Mouse (Mus musculus): ENCODE measurements at regions not wholly inside any gene's neighbourhood (a gene's known extent, or its start where the extent isn't known, plus 50 kb on each side); places are given as distances from the start of the nearest gene placed in this dataset.

GRCm38 (mm10) chr9:46713415-46713814 is 285.1 kb upstream of the Gm4791 start:
- TF ChIP-seq CTCF (IDR thresholded peaks at IDR 0.05; ENCODE audit: low read depth) (no peak), EP300 (IDR thresholded peaks at IDR 0.05; ENCODE audit: low read depth) (no peak)

Data from liver, postnatal 0 days (tissue).